Mouse (Mus musculus) MEL (cell line): ENCODE measurements around the gene ccdc198. TPM values are rescaled to one million over a fixed set of nuclear protein-coding genes. Genes with fewer than 3 reads are reported as not detected.
A peak's percentile ranks its signal among the peaks of the same experiment; 100 is the strongest.

ENCODE experiments used
- DNase-seq: peaks from one replicate; pipeline ENCODE4 v3.0.0; 2011; ENCODE audit warnings: low read depth, low spot score
- H3K27ac ChIP-seq: 2 replicates; pipeline ENCODE4 v1.5.1; 2012; ENCODE audit warnings: low read depth, mild to moderate bottlenecking, control low read depth, low read length, moderate library complexity; ENCODE audit not compliant: control insufficient read depth
- H3K27me3 ChIP-seq, 2 experiments: fragments of 150-350 bp in 1 of 2; sonication (generic) in 1 of 2; 2 replicates each; pipeline ENCODE4 v1.6.1; 2012; ENCODE audit warnings: low read length in 2 of 2, mild to moderate bottlenecking in 2 of 2, improper control_type of control experiment in 1 of 2, moderate library complexity in 1 of 2; ENCODE audit not compliant: insufficient read depth in 2 of 2, control insufficient read depth in 1 of 2
- H3K36me3 ChIP-seq, 2 experiments: 2 replicates each; pipeline ENCODE4 v1.6.1; 2012 to 2014; ENCODE audit warnings: low read length in 2 of 2, improper control_type of control experiment in 1 of 2, inconsistent platforms in 1 of 2, mild to moderate bottlenecking in 1 of 2; ENCODE audit not compliant: insufficient read depth in 2 of 2, control insufficient read depth in 1 of 2
- H3K4me1 ChIP-seq, 2 experiments: fragments of 150-350 bp in 1 of 2; sonication (generic) in 1 of 2; 2 replicates each; pipeline ENCODE4 v1.6.1; 2012; ENCODE audit warnings: low read length in 2 of 2, improper control_type of control experiment in 1 of 2, mild to moderate bottlenecking in 1 of 2; ENCODE audit not compliant: insufficient read depth in 2 of 2, control insufficient read depth in 1 of 2
- H3K4me3 ChIP-seq, 2 experiments: fragments of 150-350 bp in 1 of 2; sonication (generic) in 1 of 2; 2 replicates each; pipeline ENCODE4 v1.5.1; 2012; ENCODE audit warnings: low read depth in 2 of 2, low read length in 2 of 2, mild to moderate bottlenecking in 2 of 2, moderate library complexity in 2 of 2, control low read depth in 1 of 2, improper control_type of control experiment in 1 of 2; ENCODE audit not compliant: control insufficient read depth in 1 of 2, insufficient read depth in 1 of 2
- H3K79me2 ChIP-seq: 2 replicates; pipeline ENCODE4 v1.6.1; 2012; ENCODE audit warnings: mild to moderate bottlenecking, low read length, moderate library complexity; ENCODE audit not compliant: control insufficient read depth, poor library complexity, insufficient read depth
- H3K9ac ChIP-seq: 2 replicates; pipeline ENCODE4 v1.6.1; 2012; ENCODE audit warnings: low read depth, mild to moderate bottlenecking, control low read depth, low read length, moderate library complexity; ENCODE audit not compliant: control insufficient read depth, poor library complexity, severe bottlenecking
- H3K9me3 ChIP-seq: fragments of 150-350 bp; sonication (generic); replicated peaks from 2 replicates; pipeline ENCODE4 v1.6.1; 2012; ENCODE audit warnings: mild to moderate bottlenecking, low read length, improper control_type of control experiment, moderate library complexity; ENCODE audit not compliant: insufficient read depth
- BHLHE40 ChIP-seq: IDR thresholded peaks from 2 replicates; pipeline ENCODE4 v1.6.1; 2012; ENCODE audit warnings: low read depth, mild to moderate bottlenecking, inconsistent platforms, low read length, improper control_type of control experiment, borderline replicate concordance
- CHD1 ChIP-seq: IDR thresholded peaks from 2 replicates; pipeline ENCODE4 v1.6.1; 2012; ENCODE audit warnings: low read depth, mild to moderate bottlenecking, inconsistent platforms, low read length, improper control_type of control experiment
- E2F4 ChIP-seq: IDR thresholded peaks from 2 replicates; pipeline ENCODE4 v1.6.1; 2011; ENCODE audit warnings: low read depth, low read length, improper control_type of control experiment, borderline replicate concordance
- ELF1 ChIP-seq: IDR thresholded peaks from 2 replicates; pipeline ENCODE4 v1.6.1; 2014; ENCODE audit warnings: low read depth, mild to moderate bottlenecking, inconsistent platforms, low read length, improper control_type of control experiment, moderate library complexity
- GABPA ChIP-seq: IDR thresholded peaks from 2 replicates; pipeline ENCODE4 v1.6.1; 2012; ENCODE audit warnings: low read depth, mild to moderate bottlenecking, inconsistent platforms, low read length, improper control_type of control experiment, moderate library complexity
- GATA1 ChIP-seq: IDR thresholded peaks from 2 replicates; pipeline ENCODE4 v1.6.1; 2011; ENCODE audit warnings: low read depth, low read length, improper control_type of control experiment
- KAT2A ChIP-seq: conservative IDR thresholded peaks from 2 replicates; pipeline ENCODE4 v1.6.1; 2012; ENCODE audit warnings: low read depth, low read length, improper control_type of control experiment, inconsistent platforms
- MEF2A ChIP-seq: IDR thresholded peaks from 2 replicates; pipeline ENCODE4 v1.6.1; 2014; ENCODE audit warnings: low read depth, mild to moderate bottlenecking, inconsistent platforms, low read length, improper control_type of control experiment; ENCODE audit not compliant: poor library complexity, insufficient replicate concordance, severe bottlenecking; ENCODE audit errors: extremely low read depth
- MXI1 ChIP-seq: IDR thresholded peaks from 2 replicates; pipeline ENCODE4 v1.6.1; 2011; ENCODE audit warnings: mild to moderate bottlenecking, low read depth, low read length, improper control_type of control experiment
- MYC ChIP-seq: IDR thresholded peaks from 2 replicates; pipeline ENCODE4 v1.6.1; 2011; ENCODE audit warnings: low read depth, mild to moderate bottlenecking, low read length, improper control_type of control experiment, moderate library complexity
- NELFE ChIP-seq: IDR thresholded peaks from 2 replicates; pipeline ENCODE4 v1.6.1; 2011; ENCODE audit warnings: low read depth, low read length, improper control_type of control experiment
- NRF1 ChIP-seq: IDR thresholded peaks from 2 replicates; pipeline ENCODE4 v1.6.1; 2014; ENCODE audit warnings: low read depth, mild to moderate bottlenecking, inconsistent platforms, low read length, improper control_type of control experiment, moderate library complexity; ENCODE audit not compliant: poor library complexity, insufficient read depth, severe bottlenecking
- POLR2A ChIP-seq, 2 experiments: IDR thresholded peaks; 2 replicates each; pipeline ENCODE4 v1.6.1; 2011 to 2012; ENCODE audit warnings: low read length in 2 of 2, mild to moderate bottlenecking in 2 of 2, control low read depth in 1 of 2, improper control_type of control experiment in 1 of 2, low read depth in 1 of 2, moderate library complexity in 1 of 2; ENCODE audit not compliant: control insufficient read depth in 1 of 2, insufficient read depth in 1 of 2, poor library complexity in 1 of 2
- POLR2AphosphoS5 ChIP-seq: IDR thresholded peaks from 2 replicates; pipeline ENCODE4 v1.6.1; 2012; ENCODE audit warnings: low read depth, borderline replicate concordance, mild to moderate bottlenecking, inconsistent platforms, low read length, moderate library complexity, mixed read lengths
- TCF12 ChIP-seq: IDR thresholded peaks from 2 replicates; pipeline ENCODE4 v1.6.1; 2014; ENCODE audit warnings: low read depth, mild to moderate bottlenecking, inconsistent platforms, low read length, improper control_type of control experiment, moderate library complexity
- UBTF ChIP-seq: IDR thresholded peaks from 2 replicates; pipeline ENCODE4 v1.6.1; 2012; ENCODE audit warnings: low read depth, mild to moderate bottlenecking, inconsistent platforms, low read length, improper control_type of control experiment, moderate library complexity, borderline replicate concordance; ENCODE audit not compliant: insufficient read depth
- USF1 ChIP-seq: IDR thresholded peaks from 2 replicates; pipeline ENCODE4 v1.6.1; 2014; ENCODE audit warnings: low read depth, mild to moderate bottlenecking, inconsistent platforms, low read length, improper control_type of control experiment, moderate library complexity
- polyA plus RNA-seq, 2 experiments: library from polyadenylated mRNA; stranded (reverse) in 1 of 2; unstranded in 1 of 2; fragments of >175 nt in 1 of 2; fragments of >200 nt in 1 of 2; gene quantifications; 2 replicates each; pipeline versions ENCODE4 v1.2.1 to v1.2.4; 2012; ENCODE audit warnings: low replicate concordance in 2 of 2, low read depth in 1 of 2; ENCODE audit not compliant: insufficient read length in 2 of 2, insufficient read depth in 1 of 2, missing spikeins in 1 of 2
- total RNA-seq: library from RNA; depleted of rRNA; stranded (reverse); fragments of 300-350 nt; gene quantifications from 2 replicates; pipeline ENCODE4 v1.2.3, GENCODE M21; 2012

Gene ccdc198
- total and polyA plus RNA-seq, 3 experiments = not detected

DNA sequence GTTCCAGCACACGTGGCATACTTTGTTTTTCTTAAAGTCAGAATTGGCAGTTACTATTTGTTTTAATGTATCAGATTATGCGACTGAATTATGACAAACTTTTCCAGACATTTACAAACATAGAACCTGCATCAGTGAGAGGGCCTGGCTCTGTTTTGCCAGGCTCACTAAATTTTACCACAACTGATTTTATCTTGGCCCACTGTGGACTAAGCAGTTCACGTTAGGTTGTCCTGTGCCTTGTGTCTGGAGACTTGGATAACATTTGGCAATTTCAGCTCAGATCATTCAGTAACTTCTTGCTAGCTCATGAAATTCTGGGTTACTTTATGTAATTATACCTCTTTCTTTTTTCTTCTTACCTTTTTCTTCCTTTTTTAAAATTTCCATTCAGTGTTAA lies 65.5 kb downstream of the ccdc198 start:
- TF ChIP-seq POLR2A (IDR thresholded peaks at IDR 0.05; ENCODE audit: control insufficient read depth in 1 of 2, insufficient read depth in 1 of 2, low read depth in 1 of 2, low read length in 2 of 2, poor library complexity in 1 of 2) = no peak
- TF ChIP-seq GATA1 = 0 out of 2 replicates have a peak, but pooled peaks have one; percentile 11
- peak; percentile 19 for DNase-seq
- H3K4me3 ChIP-seq = no peak overlapping the region

DNA sequence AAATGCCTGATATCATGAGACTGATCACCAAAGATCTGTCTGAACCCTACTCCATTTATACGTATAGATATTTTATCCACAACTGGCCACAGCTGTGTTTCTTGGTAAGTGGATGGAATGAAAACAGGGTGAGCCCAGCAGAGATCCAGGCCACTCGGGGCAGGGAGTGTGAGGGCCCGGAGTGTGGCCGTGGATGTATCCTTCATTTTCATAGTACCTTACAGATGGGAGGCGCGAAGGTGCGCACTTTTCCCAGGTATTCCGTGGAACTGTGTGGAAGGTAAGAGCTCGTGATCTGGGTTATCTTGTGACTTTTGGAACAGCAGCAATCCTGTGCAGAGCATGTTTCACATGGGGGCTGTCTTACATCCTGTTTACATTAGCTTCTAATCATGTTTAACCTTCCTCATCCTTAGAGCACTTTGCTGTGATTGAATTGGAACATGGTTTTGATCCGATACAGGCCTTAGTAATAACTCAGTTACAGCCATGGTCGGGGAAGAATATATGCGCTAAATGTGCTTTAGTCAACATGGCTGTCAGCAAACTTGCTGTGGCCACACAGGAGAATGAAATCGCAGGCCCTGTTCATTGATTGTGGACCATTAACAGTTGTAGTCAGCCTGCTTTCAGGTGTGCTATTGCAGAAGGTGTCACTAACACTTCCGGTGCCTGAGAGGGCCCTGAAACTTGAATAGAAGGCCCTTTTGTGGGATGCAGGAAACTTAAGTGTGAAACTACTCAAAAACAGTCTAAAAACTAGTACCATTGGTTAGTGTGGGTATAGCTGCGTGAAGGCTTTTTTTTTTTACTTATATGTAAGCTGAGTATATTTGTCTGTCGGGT lies 71.8 kb downstream of the ccdc198 start:
- H3K4me3 ChIP-seq = peak overlapping the region; percentile 97
- no peaks in the 10 kb centered on the region for H3K9me3 ChIP-seq
- TF ChIP-seq MXI1 = peak; percentile 53
- no peak for TF ChIP-seq GABPA
- peak; percentile 25 for DNase-seq
- H3K9ac ChIP-seq = peak overlapping the region; percentile 88
- H3K36me3 ChIP-seq = peaks cover 14 to 31% of the 10 kb centered on the region in 2 experiments
- H3K4me1 ChIP-seq = peaks cover 12 to 15% of the 10 kb centered on the region in 2 experiments
- no peaks in the 10 kb centered on the region for H3K27me3 ChIP-seq
- H3K79me2 ChIP-seq = peaks cover 33% of the 10 kb centered on the region
- no peak overlapping the region for H3K27ac ChIP-seq

More for the DNA sequence above, 65.5 kb downstream of the ccdc198 start:
- H3K27me3 ChIP-seq = no peaks in the 10 kb centered on the region
- peaks cover 12% of the 10 kb centered on the region for H3K79me2 ChIP-seq
- H3K27ac ChIP-seq = no peak overlapping the region
- no peaks in the 10 kb centered on the region for H3K9me3 ChIP-seq
- H3K4me1 ChIP-seq = peaks cover under 1 to 11% of the 10 kb centered on the region in 2 experiments
- H3K36me3 ChIP-seq = peaks cover 21 to 50% of the 10 kb centered on the region in 2 experiments
- H3K9ac ChIP-seq = no peak overlapping the region

DNA sequence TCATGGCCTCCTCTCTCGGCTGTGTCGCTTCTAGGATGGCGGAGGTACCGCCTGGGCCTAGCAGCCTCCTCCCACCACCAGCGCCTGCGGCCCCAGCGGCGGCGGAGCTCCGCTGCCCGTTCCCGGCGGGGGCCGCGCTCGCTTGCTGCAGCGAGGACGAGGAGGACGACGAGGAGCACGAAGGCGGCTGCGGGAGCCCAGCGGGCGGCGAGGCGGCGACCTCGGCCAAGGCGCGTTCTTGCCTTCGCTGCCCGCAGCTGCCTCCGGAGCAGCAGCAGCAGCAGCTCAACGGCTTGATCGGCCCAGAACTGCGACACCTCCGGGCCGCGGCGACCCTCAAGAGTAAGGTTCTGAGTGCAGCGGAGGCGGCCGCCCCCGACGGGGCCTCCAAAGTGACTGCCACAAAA lies 72.7 kb downstream of the ccdc198 start:
- Histone ChIP-seq H3K9ac (peak overlapping the region; percentile 88), H3K27ac (peak overlapping the region; percentile 19), H3K27me3 (no peaks in the 10 kb centered on the region)

DNA sequence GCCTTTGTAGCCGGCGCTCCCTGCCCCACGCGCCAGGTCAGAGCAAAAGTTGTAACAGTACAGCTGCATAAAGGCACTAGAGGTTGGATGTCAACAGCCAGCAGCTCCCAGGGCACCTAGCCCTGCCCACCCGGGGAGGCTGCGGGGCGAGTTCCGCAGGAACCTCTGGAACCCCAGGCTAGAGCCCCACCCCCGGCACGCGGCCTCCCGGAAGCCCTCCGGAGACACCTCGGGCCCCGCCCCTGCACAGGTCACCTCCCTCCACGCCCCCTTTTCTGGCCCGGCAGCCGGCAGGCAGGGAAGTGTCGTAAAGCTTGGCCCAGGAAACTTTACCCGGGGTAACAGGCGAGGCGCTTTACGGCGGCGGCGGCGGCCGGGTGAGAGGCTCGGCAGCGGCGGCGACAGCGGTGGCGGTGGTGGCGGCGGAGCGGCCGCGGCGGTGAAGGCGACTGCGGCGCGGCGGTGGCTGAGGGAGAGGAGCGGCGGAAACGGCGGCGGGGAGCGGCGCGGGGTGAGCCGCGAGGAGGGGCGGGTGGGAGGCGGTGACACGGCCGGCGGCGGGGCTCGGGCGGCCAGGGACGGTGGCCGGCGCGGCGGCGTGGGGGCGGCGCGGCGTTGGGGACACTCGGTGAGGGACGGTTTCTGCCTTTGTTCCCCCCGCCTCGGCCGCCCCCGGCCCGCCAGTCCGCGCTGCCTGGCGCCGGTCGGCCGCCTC lies 73.2 kb downstream of the ccdc198 start, which contains the start of gene Naa30:
Gene Naa30 (plus strand): TSS at position 360 of the 715 bp plus-strand sequence.
- Histone ChIP-seq H3K4me1 (peaks cover 12 to 15% of the 10 kb centered on the region in 2 experiments), H3K27ac (peak within 1 kb of the TSS; percentile 48), H3K27me3 (no peaks in the 10 kb centered on the region), H3K9me3 (no peaks in the 10 kb centered on the region), H3K9ac (peak within 1 kb of the TSS; percentile 88), H3K4me3 (peak within 1 kb of the TSS; percentile 97), H3K79me2 (peaks cover 28% of the 10 kb centered on the region), H3K36me3 (peaks cover 9 to 25% of the 10 kb centered on the region in 2 experiments)
- peak; percentile 97 for DNase-seq
- TF ChIP-seq ELF1 (peak; percentile 91), MXI1 (peak; percentile 74), MYC (no peak), E2F4 (no peak), MEF2A (no peak), USF1 (peak; percentile 65), TCF12 (peak; percentile 63), NRF1 (no peak), NELFE (peak; percentile 77), KAT2A (peak; percentile 62; the same call in 1 of the 2 replicates), BHLHE40 (peak; percentile 85), POLR2AphosphoS5 (no peak)

More for the DNA sequence above, 72.7 kb downstream of the ccdc198 start:
- Histone ChIP-seq H3K36me3 (peaks cover 10 to 28% of the 10 kb centered on the region in 2 experiments), H3K4me1 (peaks cover 12 to 15% of the 10 kb centered on the region in 2 experiments), H3K9me3 (no peaks in the 10 kb centered on the region), H3K79me2 (peaks cover 30% of the 10 kb centered on the region), H3K4me3 (peak overlapping the region; percentile 97)
- DNase-seq = peak; percentile 48
- TF ChIP-seq UBTF (peak; percentile 63; the same call in 1 of the 2 replicates), CHD1 (no peak)
- TF ChIP-seq, all 39 proteins: peak for 1
